Mouse (Mus musculus): Measurements from ENCODE around the gene Platr17.
"Not testable (repeated sequence)": the region's sequence is repeated elsewhere in the genome, so short reads cannot be mapped to it uniquely, and the experiment has no call there.

- not testable (repeated sequence) for TF ChIP-seq CTCF (IDR thresholded peaks at IDR 0.05; ENCODE audit: extremely low read depth, insufficient read depth, insufficient read length, insufficient replicate concordance); POLR2A (IDR thresholded peaks at IDR 0.05; ENCODE audit: low read depth, low read length)
These were observed 854 bp upstream of the Platr17 start for GRCm38 (mm10) chr17:33903911-33904651.
